Mouse (Mus musculus) spleen, postnatal 14 days (tissue): Measurements from ENCODE around the gene Ggt5.

Source experiments
- DNase-seq, 2 experiments: peaks; one replicate each; pipeline ENCODE4 v3.0.0; 2021 to 2022; ENCODE audit warnings: low spot score in 2 of 2

Ggt5 gene

GRCm38 (mm10) chr10:75625920-75626319, 36.8 kb downstream of the Ggt5 start:
- no peak for DNase-seq

GRCm38 (mm10) chr10:75626991-75627390, 37.9 kb downstream of the Ggt5 start:
- DNase-seq: no peak

GRCm38 (mm10) chr10:75627490-75627889, 38.4 kb downstream of the Ggt5 start:
- no peak for DNase-seq

- no peak for DNase-seq
These were observed 43.5 kb downstream of the Ggt5 start for GRCm38 (mm10) chr10:75632633-75633032.

- no peak for DNase-seq
These were observed 43.9 kb downstream of the Ggt5 start for GRCm38 (mm10) chr10:75633048-75633447.

GRCm38 (mm10) chr10:75633576-75634139, 44.5 kb downstream of the Ggt5 start:
- no peak for DNase-seq

GRCm38 (mm10) chr10:75634610-75635009, 45.5 kb downstream of the Ggt5 start:
- DNase-seq: no peak

- no peak for DNase-seq
These were observed 46.0 kb downstream of the Ggt5 start for GRCm38 (mm10) chr10:75635019-75635692.

GRCm38 (mm10) chr10:75635693-75636055, 46.5 kb downstream of the Ggt5 start:
- peak; percentile 74 to 76 for DNase-seq

GRCm38 (mm10) chr10:75636084-75636786, 47.1 kb downstream of the Ggt5 start:
- DNase-seq: no peak

GRCm38 (mm10) chr10:75637711-75638110, 48.6 kb downstream of the Ggt5 start:
- no peak for DNase-seq

- DNase-seq: no peak
These were observed 52.6 kb downstream of the Ggt5 start for GRCm38 (mm10) chr10:75641721-75642222.

GRCm38 (mm10) chr10:75642436-75642835, 53.3 kb downstream of the Ggt5 start:
- DNase-seq: no peak

GRCm38 (mm10) chr10:75642891-75643290, 53.8 kb downstream of the Ggt5 start:
- DNase-seq: no peak

- DNase-seq: peak; percentile 38 to 49
These were observed 54.7 kb downstream of the Ggt5 start, which contains the start of gene Susd2 for GRCm38 (mm10) chr10:75643741-75644343. Susd2 (minus strand) TSS chr10:75644008.

GRCm38 (mm10) chr10:75645616-75646015, 56.5 kb downstream of the Ggt5 start:
- no peak for DNase-seq

GRCm38 (mm10) chr10:75646406-75646805, 57.3 kb downstream of the Ggt5 start:
- DNase-seq: no peak

- no peak for DNase-seq
These were observed 58.2 kb downstream of the Ggt5 start for GRCm38 (mm10) chr10:75647362-75647761.

GRCm38 (mm10) chr10:75648091-75648490, 59.0 kb downstream of the Ggt5 start:
- DNase-seq: no peak

GRCm38 (mm10) chr10:75649001-75649400, 59.9 kb downstream of the Ggt5 start:
- no peak for DNase-seq

GRCm38 (mm10) chr10:75649406-75649995, 60.4 kb downstream of the Ggt5 start:
- no peak for DNase-seq

GRCm38 (mm10) chr10:75650306-75650902, 61.3 kb downstream of the Ggt5 start:
- DNase-seq: no peak
